Mouse (Mus musculus): ENCODE results near the gene Agtrap.
"Not testable (repeated sequence)": the region's sequence is repeated elsewhere in the genome, so short reads cannot be mapped to it uniquely, and the experiment has no call there.

The Agtrap gene

DNA sequence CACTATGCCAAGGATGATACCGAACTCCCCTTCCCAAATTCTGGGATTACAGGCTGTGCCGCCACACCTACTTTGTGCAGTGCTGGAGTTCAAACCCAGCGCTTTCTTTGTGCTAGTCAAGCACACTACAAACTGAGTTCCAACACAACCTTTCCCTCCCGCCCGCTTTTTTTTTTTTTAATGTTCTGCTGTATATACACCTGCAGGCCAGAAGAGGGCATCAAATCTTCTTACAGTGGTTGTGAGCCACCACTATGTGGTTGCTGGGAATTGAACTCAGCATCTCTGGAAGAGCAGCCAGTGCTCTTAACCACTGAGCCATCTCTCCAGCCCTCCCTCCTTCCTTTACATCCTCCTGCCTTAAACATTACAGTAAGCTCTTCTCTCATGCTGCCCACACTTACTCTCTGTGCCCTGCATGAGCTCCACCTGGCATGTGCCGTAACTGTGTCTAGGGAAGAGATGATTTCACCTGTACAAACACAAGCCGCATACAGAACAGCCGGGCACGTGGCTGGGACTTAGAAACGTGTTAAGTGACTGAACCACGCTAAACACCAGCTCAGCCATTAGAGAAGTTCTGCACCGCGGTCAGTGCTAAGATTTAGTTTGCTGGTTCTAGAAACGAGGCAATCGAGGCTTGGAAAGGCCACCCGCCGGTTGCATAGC, 13.2 kb downstream of the Agtrap start:
- no peak for DNase-seq

- no peak for DNase-seq
Observed at GRCm38 (mm10) chr4:148071508-148071907, 16.3 kb downstream of the Agtrap start.

DNA sequence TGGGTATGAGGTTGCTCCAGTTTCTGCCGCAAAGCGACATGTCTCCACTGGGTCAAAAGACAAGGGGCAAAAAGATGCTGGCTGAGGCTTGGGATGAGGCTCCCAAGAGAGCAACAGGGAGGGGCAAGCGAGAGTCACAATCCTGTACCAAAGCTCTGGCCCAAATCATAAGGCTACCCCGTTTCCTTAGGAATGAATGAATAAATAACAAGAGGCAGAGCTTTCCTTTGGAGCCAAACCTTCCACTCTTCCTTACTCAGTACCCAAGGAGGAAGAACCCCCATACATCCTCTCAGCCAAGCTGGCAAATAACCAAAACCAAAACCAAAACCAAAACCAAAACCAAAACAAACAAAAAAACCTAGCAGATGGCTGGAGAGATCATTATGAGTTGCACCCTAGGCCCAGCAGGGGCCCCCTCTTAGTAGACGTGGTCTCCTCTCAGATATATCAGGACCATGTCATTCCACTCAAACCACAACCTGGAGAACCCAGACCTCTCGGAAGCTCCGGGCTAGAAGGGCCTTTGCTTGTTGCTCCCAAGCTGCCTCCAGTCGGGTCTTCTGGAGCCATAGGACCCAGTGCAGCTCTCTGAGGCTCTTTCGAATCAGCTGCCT, 18.1 kb downstream of the Agtrap start:
- no peak for DNase-seq

- no peak for DNase-seq
Observed at GRCm38 (mm10) chr4:148067346-148067745, 20.5 kb downstream of the Agtrap start.

GRCm38 (mm10) chr4:148066401-148066744, 21.5 kb downstream of the Agtrap start:
- no peak for DNase-seq

- DNase-seq = no peak
Observed at GRCm38 (mm10) chr4:148065702-148066400, 22.0 kb downstream of the Agtrap start.

GRCm38 (mm10) chr4:148061086-148061480, 26.7 kb downstream of the Agtrap start:
- no peak for DNase-seq

DNA sequence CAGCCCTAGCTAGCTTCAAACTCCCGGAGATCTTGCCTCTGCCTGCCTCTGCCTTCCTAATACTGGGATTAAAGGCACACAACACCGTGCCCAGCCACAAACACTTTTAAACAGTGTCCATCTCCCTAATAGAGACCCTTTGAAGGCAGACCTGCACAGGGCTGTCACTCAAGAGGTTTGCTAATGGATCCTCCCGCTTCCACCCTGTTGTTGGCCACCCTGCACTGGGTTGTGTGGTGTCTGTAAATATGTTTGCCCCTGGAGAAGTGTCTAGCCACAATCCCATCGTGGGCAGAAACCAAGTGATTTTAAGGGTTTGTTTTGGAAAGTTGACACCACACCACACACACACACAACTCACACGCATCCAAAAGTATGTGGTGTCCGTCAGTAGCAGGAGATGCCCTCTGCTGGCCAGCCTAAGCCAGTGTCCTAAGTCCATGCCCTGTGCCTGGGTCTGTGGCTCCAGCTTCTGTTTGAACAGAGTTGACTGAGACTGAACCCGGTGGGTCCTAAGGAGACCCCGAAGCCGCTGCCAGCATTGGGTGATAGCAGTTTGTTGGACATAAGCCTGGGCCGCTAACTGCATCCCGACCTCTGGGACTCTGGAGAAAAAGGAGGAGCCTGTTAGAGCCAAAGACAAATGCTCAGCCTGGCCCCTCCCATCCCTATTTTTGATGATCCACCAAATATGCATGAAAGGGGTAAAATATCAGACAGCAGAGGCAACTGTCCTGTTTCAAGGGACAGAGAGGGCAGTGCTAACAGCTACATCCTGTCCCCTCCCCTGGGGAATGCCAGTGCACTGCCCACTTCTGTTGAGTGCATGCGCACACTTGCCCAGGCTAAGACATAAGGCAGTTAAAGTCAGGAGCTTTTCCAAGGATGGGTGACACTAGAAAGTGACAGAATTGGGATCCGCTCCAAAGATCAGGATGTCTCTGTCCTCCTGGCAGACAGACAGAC, 27.4 kb downstream of the Agtrap start:
- DNase-seq = no peak

GRCm38 (mm10) chr4:148058993-148059392, 28.8 kb downstream of the Agtrap start:
- DNase-seq = no peak

- DNase-seq = no peak
Observed at GRCm38 (mm10) chr4:148058218-148058819, 29.5 kb downstream of the Agtrap start.

GRCm38 (mm10) chr4:148057661-148058209, 30.1 kb downstream of the Agtrap start:
- DNase-seq = no peak

DNA sequence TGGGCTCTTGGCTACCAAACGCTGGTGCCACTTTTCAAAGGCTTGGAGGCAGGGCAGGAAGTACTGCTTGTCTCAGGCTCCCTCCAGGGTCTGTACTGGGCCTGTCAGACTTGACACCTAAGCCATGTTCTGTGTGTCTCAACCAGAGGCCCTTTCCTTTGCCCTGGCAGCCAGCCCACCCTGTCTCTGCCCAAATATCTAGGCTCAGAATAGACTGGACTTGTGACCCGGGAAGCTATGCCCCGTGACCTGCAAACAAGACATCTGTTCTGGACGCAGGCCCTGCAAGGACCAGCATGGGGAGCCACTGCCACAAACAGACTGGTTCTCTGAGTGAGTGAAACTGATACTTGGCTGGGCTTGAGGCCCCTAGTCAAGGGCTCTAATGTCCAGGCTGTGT, 31.0 kb downstream of the Agtrap start:
- no peak for DNase-seq

GRCm38 (mm10) chr4:148056246-148056645, 31.6 kb downstream of the Agtrap start:
- no peak for DNase-seq

DNA sequence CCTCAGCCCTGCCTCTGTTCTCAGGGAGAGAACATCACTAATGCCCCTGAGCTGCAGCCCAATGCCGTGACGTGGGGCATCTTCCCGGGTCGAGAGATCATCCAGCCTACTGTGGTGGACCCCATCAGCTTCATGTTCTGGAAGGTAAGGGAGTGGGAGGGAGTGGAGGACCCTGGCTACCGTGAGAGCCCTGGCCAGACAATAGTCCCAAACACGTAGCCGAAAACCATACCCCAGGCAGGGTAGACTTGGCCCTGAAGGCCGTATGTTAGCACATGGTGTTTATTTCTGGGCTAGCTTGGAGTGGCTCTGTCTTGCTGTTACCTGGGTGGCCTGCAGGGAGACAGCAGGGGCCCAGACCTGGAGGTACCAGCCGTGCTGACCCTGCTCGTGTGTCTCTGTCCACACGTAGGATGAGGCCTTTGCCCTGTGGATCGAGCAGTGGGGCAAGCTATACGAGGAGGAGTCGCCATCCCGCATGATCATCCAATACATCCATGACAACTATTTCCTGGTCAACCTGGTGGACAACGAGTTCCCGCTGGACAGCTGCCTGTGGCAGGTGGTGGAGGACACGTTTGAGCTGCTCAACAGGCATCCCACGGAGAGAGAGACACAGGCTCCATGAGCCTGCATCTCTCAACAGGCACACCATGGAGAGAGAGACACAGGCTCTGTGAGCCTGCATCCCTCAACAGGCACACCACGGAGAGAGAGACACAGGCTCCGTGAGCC, 32.7 kb downstream of the Agtrap start:
- no peak for DNase-seq

GRCm38 (mm10) chr4:148053417-148053920, 34.4 kb downstream of the Agtrap start:
- no peak for DNase-seq

GRCm38 (mm10) chr4:148052976-148053375, 34.9 kb downstream of the Agtrap start:
- DNase-seq = no peak

DNA sequence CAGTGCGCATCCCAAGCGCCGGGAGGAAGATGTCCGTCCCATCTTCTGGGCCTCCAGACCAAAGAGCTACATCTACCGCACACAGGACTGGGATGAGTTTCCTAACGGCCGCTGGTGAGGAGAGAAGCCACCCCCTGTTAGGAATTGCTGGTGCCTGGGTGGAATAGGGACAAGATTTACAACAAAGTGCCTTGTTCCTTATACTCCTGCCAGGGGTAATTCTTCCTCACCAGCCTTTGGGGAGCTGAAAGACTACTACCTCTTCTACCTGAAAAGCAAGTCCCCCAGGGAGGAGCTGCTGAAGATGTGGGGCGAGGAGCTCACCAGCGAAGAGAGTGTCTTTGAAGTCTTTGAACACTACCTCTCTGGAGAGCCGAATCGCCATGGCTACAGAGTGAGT, 35.9 kb downstream of the Agtrap start:
- no peak for DNase-seq

DNA sequence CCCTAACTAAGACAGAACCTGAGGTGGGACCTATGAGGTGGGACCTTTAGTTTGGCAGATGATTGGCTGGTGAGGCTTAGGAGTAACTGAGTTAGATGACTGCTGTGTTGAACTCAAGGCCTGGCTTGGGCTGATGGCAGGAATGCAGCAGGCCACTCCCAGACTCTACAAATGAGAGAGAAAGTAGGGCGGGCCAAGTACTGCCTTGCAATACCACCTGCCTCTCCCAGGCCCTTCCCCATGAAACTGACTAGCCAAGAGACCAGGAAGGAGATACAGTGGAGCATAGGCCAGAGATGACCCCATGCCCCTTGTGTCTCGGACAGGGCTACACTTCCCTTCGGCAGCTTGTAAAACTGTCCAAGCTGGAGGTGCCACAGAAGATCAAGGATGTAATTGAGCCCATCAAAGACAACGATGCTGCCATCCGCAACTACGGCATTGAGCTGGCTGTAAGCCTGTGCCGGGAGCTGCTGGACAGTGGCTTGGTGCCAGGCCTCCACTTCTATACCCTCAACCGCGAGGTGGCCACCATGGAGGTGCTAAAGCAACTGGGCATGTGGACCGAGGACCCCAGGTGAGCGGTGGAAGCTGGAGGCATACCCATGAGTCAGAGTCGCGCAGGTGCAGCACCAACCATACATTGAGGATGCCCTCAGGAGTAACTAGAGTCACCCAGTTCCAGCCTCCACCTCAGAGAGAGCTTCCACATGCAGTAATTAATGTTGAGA, 36.6 kb downstream of the Agtrap start:
- DNase-seq = no peak

DNA sequence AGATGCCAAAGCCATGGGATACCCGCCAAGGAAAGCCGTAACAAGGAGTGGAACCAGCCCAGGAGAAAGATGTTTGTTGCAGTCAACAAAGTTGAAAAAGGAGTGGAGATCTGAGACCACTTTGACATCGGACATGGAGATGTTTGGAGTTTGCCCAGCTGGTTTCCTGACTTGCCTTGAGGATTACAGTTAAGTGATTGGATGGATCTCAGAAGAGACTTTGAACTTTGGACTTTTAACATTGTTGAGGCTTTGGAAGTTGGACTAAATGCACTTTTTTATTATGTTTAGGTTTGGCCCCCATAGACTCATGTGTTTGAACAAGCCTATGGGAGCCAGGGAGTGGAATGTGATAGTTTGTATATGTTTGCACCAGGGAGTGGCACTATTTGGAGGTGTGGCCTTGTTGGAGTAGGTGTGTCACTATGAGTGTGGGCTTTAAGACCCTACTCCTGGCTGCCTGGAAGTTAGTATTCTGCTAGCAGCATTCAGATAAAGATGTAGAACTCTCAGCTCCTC, 37.4 kb downstream of the Agtrap start:
- not testable (repeated sequence) for DNase-seq

DNA sequence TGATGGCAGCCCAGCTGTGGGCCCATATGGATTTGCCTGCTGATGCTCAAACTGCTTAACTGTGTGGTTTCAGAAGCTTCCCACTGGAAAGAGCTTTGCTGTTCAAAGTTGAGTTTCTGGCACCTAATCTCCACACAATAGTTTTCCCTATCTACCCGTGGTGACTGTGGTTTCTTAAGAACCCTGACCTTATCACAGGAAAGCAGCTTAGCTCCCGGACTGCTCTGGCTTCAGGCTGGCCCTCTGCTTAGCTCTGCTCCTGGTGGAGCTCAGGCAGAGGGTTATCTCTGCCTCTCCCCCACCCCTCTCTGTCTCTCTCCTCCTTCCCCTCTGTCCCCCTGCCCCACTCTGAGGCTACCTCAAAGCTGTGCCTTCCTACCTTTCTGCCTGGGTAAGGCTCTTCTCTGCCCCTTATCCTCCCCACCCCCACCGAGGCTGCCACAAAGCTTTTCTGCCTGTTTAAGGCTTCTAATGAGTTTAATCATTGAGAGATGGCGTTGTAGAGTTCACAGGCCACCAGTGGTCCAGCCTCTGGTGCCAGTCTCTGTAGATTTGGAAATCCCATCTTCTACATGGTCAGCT, 41.3 kb downstream of the Agtrap start:
- DNase-seq = no peak
